Mouse (Mus musculus) retina, postnatal 7 days (tissue): ENCODE data around the gene Olfr70.

Source experiments
- DNase-seq: peaks from one replicate; pipeline ENCODE4 v3.0.0-alpha.2; 2012; ENCODE audit warnings: low read depth, low spot score

Olfr70 gene

DNA sequence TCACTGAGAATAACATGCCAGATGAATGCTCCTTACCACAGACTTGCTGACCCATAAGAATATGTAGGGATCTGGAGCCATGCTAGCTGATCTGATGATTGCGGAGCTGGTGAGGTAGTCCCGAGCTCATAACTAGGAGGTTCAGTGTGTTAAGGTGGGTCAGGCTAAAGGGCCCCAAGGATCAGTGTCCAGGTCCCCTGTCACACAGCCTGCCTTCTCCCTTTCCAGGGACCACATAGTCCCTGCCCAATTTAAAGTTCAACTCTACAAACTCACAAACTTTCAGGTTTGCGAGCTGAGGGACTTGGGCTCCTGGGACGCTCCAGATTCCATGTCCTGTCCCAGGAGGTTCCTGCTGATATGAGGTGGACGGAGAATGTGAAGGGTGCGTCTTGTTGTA lies at the start of gene Olfr70:
Olfr70 (minus strand) TSS at position 101 of the 400 bp plus-strand sequence.
- no peak for DNase-seq

DNA sequence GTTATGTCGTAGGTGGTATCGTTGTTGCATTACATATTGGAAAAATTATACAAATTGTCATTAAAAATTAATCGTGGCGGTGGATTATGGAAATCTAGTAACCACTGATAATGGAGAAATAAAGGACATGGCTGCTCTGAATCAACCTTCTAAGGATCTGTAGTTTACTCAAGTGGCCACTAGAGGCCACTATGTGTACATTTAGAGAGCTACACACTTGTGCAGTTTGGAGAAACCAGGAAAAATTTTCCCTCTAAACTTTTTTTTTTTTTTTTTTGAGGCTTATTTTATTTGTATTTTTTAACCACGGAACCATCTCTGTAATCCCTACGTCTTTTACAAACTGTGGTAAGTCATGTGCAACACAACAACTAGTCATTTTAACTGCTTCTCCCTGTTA lies 44.6 kb upstream of the Olfr70 start:
- DNase-seq = peak; percentile 28

DNA sequence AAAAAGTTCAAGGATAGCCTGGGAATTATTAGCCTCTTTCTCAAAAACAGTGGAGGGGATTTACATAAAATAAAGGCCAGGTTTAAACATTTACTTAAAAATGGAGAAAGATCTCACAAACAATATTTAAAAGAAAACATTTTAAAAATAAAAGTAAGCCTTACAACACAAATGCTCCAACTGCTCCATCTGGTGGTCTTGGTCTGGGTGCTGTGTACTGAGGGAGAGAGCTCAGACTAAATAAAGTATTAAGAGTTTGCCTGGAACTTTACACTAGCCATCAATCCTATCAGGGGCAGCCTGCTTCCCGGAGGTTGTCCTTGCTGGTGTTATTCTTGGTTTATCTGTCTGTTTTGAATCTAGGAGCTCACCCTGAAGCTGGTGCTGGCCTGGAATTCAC lies 42.5 kb upstream of the Olfr70 start:
- no peak for DNase-seq

DNA sequence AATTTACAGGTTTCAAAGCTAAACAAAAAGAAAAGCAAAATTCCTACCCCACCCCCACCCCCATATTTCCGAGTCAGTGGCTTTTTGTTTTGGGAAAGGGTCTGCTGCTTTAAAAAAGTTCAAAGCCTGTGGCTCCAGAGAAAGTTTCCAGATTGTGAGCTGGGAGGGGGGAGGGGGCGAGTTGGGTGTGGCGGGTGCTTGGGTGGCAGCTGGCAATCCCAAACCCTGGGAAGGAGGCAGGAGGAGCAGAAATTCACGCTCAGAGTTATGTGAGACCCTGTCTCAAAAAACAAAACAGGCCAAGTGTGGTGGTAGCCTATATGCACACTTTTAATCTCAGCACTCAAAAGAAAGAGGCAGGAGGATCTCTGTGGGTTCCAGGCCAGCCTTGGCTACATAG lies 42.0 kb upstream of the Olfr70 start:
- no peak for DNase-seq

DNA sequence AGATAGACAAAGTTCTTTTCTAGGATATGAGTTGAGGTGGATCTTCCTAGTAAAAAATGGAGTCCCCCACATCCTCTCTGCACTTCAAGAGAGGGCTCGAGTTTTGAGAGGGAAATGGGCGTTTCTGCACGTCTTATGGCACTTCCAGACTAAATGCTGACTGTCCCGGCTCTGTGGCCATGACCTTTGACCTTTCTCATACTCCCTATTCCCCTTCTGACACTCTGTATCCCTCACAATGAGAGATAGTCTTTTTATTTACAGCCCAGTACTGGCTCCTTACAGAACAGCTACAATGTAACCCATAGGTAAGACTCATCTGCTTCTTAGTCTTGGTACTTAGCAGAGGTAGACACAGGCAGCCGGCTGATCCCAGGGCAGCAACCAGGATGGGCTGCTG lies 40.9 kb upstream of the Olfr70 start:
- no peak for DNase-seq

DNA sequence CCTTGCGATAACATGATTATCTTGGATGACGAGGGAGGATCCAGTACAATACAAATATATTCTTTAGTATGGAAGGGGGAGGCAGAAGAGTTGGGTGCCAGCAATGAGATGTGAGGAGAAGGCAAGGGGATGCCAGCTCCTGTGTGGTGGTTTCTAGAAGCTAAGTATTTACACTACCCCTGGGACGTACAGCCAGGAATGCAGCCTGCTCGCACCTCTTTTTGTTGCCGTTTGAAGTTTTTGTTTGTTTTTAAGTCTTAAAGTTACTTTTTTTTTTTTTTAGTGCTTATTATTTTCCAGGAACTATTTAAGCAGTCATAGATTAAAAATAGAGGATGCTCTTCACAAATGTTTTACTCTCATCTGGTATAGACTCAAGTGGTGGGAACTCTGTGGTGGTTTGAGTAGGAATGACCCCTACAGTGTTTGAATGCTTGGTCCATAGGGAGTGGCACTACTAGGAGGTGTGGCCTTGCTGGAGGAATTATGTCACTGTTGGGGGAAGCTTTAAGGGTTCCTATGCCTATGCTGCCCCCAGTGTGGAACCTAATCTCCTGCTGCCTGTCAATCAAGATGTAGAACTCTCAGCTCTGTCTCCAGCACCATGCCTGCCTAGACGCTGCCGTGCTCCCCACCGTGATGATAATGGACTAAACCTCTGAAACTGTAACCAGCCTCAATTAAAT lies 38.5 kb upstream of the Olfr70 start:
- DNase-seq = no peak

DNA sequence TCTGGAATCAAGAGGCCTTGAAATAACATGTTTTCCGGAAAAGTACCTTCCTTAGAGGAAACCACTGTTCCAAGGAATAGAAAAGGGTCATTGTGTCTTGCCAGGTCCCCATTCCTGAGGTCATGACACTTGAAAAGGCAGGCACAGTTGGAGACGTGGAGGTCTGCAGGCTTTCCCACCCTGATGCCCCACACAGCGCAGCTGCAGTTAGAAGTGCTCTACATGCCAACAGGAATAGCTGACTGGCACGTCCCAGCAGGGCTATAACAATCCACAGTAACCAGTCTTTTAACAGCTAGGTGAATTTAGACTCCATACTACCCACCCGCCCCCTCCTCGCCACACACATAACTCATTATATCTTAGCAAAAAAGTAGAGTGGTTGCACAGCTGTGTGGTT lies 36.5 kb upstream of the Olfr70 start:
- DNase-seq = no peak

DNA sequence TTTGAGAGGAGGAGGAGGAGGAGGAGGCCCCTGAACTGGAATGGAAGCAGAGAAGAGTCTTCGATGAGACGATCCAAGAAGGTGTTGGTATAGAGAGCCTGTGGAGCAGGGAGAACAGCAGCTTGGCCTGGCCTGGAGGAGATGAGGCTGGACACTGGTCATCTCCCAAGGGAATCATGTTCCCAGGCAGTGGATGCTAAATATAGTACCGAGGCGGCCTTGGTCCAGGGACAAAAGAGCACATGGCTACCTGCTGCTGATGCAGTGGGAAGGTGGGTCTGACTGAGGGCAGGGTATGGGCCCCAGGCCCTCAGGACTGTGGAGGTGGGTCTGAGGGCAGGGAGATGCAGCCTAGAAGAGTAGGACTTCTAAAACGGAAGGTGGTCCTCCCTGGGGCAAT lies 32.6 kb upstream of the Olfr70 start:
- no peak for DNase-seq

DNA sequence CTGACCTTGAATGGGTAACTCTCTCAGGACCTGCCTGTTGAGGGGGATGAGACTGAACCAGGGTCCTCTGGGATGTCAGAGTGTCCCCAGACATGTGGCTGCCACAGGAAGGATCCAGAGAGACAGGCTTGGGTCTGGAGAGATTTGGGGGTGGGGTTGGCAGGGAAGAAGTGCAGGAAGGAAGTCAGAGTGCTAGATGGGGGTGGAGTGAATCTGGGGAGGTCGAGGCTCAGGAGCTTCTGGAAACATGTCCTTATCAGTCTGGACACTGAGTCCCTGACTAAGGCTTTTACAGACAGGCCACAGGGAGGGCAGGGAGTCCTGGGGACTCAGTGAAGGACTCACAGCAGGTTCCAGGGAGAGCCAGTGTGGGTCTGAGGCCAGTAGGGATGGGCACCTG lies 31.6 kb upstream of the Olfr70 start:
- DNase-seq = no peak

DNA sequence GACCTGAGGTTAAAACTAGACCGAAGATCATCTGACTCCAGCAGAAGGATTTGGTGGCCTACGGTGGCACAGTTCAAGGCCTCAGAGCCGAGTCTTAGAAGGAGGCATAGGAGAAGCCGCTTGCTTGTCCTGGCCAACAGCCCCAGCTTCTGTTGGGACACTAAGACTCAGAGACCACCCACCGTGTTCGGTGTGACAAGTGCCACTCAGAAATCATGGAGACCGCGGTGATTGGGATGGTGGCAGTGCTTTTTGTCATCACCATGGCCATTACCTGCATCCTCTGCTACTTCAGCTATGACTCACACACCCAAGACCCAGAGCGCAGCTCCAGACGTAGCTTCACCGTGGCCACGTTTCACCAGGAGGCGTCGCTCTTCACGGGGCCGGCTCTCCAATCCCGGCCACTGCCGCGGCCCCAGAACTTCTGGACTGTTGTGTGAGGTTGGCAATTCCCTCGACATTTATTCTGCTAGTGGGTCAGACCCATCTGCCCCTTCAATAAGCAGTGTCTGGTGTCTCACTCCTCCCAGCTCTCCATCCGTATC lies 30.2 kb upstream of the Olfr70 start:
- no peak for DNase-seq

DNA sequence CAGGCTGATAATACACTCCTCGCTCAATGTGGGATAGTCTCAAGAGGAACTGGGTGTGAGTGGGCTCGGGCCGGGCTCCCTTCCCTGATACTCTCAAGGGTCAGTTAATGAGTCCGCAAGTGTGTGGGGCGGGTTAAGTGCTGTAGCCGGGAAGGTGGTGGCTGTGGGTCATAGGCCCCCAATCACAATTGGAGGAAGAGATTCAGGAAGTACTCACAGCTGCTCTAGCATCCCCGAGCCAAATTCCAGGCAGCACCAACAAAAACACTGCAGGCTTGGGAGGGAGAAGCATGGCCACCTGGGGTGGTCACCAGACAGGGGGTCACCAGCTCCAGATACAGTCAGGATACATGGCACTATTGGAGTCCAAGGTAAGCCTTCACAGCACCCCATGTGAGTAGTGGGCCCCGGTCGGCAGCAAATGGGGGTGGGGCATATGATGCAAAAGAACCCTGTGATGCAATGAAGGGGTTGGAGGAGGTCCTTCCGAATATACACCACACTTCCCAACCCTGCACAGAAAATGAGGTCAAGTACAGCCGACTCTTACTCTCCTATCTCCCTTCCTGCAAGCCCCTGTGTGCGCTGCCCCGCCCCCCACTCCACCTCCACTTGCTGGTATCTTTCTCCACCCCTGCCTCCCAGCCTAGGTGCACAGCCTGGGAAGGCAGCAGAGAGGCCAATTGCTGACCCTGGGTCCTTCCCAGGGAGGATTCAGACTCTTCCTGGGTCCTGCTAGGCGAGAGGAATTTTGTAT lies 29.4 kb upstream of the Olfr70 start, which contains the start of gene Spaar:
Spaar (plus strand) TSS at position 241 of the 757 bp plus-strand sequence.
- no peak for DNase-seq

DNA sequence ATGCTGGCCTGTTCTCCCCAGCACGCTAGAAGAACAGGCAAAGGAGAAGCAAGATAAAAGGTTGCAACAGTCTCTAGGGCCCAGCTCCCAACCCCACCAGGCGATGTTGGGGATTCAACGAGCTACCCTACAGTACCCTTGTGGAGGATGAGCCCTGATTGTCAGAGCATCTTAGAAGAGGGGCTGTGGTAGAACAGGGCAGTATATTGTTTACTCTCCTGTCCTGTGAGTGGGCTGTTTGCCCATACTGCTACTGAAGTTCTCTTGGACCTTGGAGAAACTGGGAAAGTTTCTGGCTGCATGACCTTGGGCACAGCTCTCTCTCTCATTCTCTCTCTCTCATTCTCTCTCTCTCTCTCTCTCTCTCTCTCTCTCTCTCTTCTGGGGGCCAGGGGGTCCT lies 28.5 kb upstream of the Olfr70 start:
- DNase-seq = no peak

DNA sequence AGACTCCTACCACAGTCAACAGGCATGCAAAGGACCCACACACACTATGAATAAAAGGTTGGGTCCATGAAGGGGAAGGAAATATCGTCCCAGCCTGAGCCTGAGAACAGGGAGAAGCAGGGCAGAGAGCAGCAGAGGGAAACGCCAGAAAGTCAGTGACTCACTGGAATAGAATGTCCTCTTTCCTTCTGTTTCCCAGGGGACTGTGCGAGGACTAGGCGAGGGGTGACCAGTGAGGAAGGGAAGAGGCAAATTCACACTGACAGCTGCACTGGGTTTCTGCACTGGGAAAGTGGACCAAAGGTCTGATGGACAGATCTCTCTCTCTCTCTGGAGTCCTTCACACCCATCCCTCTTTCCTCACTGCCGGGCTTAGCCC lies 28.0 kb upstream of the Olfr70 start:
- no peak for DNase-seq

DNA sequence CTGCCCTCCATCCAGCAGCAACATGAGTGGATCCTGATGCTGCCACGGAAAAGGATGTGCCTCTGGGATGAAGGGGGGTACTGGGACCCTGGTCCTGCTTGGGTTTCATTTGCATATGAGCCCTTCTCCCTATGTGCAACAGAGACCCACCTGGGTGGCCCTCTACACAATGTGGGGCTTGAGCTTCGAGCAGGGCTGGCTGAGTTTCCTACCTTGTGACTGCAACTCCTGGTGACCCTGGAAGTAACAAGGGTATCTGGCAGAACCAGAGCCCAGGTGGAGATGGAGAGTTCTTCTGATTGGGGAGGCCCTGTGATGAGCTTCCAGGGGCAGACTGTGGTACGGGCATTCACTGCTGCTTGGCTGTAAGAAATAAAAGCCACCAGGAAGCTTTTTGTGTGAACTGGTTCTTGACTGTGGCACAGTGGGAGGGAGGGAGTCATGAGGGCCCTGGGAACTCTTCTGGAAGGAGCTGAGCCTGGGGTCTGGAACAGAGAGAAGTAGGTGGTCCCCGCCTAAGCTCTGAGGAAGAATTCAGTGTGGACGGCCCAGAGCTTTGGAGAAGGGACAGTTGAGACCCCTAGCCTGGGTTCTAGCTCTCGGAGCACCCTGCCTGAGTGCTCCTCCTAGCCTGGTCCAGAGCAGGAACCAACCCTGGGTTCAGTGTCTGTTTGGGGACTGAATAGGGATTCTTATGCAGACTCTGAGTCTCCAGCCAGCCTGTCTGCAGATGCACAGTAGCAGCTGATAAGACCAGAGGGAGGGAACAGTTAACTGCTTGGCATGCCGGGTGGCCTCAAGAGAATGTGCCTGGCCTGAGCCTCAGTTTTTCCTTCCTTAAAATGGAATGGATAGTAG lies 27.3 kb upstream of the Olfr70 start:
- DNase-seq = no peak

DNA sequence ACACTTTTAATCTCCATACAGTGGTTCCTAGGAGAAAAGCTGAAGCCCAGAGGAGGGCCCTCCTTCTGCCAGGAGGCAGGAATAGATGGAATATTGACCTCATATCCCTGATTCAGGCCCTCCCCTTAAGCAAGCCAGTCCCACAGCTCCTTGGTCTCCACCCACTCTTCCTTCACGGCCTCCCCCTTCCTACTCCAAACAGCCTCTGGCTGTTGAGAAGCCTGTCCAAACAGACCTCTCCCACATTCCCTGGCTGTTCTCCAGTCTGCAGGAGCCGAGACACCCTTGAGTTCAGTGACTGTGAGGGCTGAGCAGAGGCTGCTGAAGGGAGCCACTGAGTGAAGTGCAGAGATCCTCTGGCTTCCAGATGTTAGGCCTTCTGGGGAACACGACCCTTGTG lies 26.4 kb upstream of the Olfr70 start, which contains the start of gene Hrct1:
Hrct1 (plus strand) TSS at position 194 of the 400 bp plus-strand sequence.
- DNase-seq = no peak

DNA sequence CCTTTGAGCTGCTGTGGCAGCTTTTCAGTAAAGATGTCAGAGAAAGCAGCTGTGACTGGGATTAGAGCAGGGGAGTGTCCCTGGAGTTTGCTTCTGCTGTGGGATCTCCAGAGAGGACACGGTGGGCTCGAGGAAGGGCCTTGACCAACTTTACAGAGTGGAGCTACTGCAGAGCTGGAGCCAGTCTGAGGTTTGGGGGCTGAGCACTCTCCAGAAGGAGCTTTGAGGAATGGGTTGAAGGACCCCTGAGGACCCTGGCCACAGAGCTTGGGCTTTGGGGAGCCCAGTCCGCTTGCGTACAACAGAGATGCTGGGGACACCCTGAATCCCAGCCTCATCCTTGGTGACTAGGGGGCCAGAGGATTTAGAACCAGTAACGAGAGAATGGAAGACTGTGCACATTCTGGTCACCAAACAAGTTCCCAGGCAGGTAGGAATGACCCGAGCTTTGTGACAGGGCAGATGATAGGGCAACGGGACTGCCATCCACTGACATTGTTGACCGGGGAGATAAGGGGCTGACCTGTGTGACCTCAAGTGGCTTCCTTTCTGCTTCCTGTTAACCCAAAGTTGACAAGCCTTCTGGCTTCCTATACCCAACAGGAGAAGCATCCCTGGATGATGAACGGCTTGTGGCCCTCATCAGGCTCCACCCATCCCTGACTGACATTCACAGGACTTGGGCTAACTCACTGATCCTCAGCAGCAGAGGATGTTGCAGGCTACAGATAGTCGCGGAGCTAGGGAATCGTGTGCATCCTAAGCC lies 25.8 kb upstream of the Olfr70 start:
- DNase-seq = no peak

DNA sequence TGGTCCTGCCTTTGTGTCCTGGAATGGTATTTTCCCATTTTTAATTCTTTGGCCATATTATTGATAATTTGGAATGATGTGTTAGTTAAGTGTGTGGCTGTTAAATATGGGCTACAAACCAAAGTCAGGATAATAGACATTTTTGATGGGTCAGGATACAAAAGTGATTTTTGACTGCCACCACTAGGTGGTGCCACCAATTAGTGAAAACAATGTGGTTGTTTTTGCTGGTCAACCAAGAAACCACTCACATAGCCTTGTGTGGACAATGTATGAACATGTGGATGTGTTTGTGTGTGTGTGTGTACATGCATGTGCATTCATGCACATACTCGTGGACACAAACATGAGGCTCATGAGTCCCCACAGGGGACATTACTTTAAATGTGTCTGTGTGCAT lies 24.2 kb upstream of the Olfr70 start:
- DNase-seq = peak; percentile 31

DNA sequence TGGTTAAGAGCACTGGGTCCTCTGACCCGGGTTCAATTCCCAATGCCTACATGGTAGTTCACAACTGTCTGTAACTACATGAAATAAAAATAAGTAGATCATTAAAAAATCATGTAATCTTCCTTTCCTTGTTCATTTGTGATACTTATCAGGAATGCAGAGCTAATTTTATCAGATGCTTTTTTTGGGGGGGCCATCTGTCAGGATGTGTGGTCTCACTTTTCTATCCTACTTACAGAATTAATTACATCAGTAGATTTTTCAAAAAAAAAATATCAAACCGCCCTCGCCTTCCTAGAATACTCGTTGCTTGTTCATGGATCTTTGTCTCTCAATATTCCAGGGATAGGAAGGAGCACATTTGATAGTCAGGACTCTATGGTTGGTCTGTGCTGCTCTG lies 21.6 kb upstream of the Olfr70 start:
- no peak for DNase-seq

DNA sequence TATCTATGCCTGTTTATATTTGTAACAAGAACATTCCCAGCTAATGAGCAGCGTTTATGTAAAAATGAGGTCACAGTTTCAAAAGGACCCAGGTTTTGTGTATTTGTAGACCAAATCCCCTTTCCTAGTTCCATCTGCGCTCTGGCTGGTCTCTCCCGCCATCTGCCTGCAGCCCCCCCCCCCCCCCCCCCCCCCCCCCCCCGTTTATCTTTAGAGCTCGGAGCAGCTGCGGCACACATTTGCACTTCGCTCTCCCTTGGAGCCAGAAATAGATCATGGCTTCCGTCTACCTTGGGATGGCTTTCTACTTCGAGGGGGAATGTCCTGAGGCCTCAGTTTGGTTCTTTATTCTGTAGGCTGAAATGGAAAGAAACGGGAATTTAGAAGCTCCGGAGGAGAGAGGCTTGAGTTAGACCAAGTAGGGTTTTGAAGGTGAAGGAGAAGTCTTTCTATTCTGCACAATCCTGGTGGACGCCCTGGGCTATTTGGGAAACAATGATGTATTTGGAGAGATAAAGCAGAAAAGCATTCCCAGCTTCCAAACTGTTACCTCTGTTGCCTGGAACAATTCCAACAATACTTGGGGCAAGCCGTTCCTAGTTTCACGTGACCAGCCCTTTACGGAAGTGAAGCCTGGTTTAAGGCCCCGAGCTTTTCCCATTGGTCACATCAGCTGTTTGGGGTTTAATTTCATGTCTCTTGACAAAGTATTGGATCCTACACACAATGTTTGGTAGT lies 20.1 kb upstream of the Olfr70 start:
- DNase-seq = peak; percentile 25

DNA sequence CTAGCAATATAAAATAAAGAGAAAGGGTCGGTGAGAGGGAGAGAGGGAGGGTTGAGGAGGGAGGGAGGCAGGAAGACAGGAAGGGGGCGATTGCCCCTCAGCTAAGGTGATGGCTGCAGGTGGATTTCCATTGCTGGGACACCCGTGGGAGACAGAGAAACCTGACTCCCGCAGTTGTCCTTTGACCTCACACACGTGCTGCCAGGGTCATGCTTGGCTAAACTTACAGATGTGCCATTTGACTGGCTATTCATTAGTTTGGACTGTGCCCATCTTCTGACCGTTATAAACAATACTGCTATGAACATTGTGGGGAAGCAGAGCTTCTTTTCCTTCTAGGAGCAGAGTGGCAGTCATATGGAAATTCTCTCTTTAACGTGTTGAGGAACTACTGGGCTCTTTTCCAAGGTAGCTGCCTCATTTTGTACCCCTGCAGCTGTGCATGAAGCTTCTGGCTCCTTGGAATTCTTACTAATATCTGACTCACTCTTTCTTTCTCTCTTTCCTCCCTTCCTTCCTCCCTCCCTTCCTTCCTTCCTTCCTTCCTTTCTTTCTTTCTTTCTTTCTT lies 13.1 kb upstream of the Olfr70 start:
- no peak for DNase-seq
